Mouse (Mus musculus): ENCODE measurements around the gene Snrnp70.

GRCm38 (mm10) chr7:45433835-45434202, 38.3 kb upstream of the Snrnp70 start:
- TF ChIP-seq CTCF (IDR thresholded peaks at IDR 0.05; ENCODE audit: low read depth) (no peak), EP300 (IDR thresholded peaks at IDR 0.05; ENCODE audit: low read depth) (no peak)

All from liver, postnatal 0 days (tissue).